Mouse (Mus musculus) layer of hippocampus, adult 8-10 months (tissue): ENCODE measurements around the gene Gpr3. TPM values are rescaled to one million over a fixed set of nuclear protein-coding genes. Genes with fewer than 3 reads are reported as not detected.
A peak's percentile ranks its signal among the peaks of the same experiment; 100 is the strongest.

Experiments used
- DNase-seq, 2 experiments: peaks; one replicate each; pipeline ENCODE4 v3.0.0; 2022; ENCODE audit warnings: low spot score in 2 of 2
- total RNA-seq, 4 experiments: library from RNA; stranded (reverse); gene quantifications; 2 replicates each; pipeline ENCODE4 v1.2.4; 2022

Gene Gpr3
- total RNA-seq, 4 experiments from 2014 or later, result 4.3 to 8.0 (median 6.5) TPM

DNA sequence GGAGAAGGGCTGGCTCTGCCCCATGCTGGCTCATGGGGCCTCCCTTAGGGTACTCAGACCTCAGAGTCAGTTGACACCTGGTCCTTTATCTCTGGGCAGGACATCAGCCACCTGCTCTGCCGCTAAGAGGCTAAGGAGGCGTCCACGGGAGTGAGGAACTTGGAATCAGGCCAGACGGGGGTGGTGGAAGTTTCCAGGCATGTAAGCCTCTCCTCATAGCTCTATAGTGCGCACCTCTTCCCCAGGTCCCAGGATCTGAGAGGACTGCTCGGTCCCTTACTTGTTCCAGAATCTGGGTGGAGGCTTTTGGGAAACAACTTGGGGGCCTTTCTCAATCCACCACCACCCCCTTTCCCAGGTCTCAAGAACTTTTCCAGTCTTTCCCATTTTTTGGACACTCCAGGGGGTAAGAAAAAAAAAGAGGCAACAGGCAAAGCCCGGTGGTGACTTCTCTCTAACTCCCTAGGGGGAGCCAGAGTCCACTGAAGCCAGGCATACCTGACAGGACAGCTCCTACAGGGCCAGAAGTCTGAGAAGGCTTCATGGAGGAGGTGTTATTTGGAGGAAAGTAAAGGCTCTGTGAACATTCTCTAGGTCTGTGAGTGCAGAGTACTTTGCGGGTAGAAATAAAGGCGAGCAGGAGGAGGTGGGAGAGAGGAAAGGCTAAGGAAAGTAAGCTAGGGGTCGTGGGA, 21.1 kb upstream of the Gpr3 start:
- no peak for DNase-seq

DNA sequence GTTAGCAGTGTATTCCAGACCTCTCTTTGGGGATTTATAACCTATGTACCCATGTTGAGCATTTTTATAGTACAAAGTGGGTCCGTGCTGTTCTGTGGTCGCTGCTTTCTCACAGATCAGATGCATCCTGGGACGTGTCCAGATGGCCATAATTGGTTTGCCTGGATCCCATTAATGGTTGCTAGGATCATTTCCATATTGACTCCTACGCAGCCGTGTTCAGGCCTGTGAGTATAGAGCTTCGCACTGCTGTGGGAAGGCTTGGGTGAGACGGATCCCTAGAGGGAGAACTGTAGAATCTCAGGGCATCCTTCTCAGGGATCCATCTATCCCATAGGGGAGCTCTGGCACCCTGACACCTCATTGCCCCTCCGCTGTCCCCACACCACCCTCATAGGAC, 17.2 kb upstream of the Gpr3 start:
- peak in 1 of 2 experiments; percentile 50 for DNase-seq

DNA sequence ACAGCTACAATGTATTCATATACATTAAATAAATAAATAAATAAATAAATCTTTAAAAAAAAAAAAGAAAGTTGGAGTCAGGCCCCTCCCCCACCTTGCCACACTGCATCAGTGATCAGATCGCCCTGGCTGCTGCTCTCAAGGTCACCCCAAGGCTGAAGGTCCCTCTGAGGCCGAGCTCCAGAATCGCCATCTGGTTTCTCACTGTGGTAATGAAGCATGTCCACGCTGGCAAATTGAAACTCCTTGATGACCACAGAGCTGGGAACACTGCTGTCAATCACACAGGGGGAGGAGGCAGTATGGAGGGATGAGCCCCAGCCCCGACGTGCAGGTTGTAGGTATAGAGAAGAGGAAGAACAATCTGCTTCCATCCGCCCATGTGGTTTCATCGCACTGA, 15.3 kb upstream of the Gpr3 start:
- no peak for DNase-seq

DNA sequence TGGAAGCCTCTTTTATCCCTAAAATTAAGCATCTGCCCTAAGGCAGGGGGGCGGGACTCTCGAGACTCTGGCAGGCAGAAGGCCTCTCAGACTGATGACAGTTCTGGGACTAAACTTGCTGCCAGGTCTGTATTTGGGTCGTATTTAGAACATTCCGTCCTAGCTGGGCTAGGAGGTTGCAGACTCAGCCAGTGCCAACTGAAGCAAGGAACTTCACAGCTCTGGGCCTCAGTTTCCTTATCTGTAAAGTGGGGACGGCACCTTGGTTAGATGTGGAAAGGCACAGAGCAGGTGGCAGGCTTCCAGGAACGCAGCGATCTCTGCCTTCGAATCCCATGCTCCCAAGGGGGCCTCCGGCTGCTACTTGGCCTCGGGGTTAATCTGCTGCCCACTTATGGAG, 13.7 kb upstream of the Gpr3 start:
- DNase-seq, result no peak

DNA sequence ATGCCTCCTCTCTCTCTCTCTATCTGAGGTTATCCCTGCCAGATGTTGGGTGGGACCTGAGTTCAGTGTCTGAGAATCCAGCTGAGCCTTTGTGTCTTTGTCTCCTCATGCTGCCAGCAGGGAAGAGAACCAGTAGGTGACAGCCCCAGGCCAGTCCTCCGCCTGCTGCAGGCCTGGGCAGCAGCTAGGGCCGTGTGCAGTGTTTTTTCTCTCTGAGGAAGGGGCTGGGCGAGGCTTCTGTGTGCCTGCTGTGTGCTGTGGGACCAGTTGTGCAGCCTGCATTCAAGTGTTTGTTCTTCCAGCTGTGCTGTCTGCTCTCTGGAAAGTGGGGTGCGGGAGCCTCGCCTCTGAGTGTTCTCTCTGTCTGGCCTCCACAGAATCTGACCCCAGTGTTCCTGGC, 11.5 kb upstream of the Gpr3 start:
- DNase-seq, result no peak

DNA sequence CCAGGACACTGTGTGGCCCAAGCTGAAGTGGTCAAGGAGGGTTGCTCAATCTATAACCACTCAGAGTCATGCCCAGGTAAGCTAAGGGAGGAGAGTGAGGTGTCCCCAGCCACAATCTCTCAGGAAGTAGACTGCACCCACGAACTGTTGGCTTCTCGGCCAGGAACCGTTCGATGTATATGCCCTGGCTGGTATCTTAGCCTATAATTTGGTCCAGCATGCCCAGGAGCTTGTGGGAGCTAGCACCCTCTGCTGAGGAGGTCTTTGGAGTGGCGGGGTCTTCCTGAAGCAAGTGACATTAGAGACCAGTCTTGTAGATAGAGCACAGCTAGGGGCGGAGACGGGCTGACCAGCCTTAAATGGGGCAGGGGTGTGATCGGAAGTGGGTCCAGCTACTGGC, 9.4 kb upstream of the Gpr3 start:
- DNase-seq, result no peak

DNA sequence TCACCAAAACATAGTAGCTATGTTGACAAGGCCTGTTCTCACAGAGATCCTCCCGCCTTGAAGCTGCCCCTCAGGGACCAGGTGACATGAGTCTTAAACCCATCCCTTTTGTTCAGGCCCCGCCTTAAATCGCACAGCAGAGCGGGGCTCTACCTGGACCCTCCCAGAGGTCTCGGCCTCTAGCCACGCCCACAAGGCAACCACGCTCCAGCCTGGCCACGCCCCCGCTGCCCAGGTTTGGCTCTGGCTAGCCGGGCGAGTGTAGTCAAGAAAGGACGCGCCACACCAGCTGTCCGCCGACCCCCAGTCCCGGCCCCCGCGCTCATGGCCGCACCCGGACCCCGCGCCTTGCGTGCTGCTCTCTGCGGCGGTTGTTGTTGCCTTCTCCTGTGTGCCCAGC, 8.3 kb upstream of the Gpr3 start:
- no peak for DNase-seq

DNA sequence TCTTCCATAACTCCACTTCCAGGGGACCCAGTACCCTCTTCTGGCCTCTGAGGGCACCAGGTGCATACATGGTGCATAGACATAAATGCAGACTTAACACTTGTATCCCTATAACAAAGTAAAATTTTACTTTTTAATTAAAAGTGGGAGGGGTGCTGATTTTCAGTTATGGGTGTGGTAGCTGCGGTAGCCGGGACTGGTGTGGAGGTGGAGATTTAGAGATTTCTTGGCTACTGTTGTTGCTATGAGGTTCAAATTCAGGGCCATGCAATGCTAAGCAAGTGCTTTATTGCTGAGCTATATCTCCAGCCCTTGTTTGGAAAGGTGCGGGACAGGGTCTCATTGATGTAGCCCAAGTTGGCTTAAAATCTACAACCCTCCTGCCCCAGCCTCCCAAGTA, 6.4 kb upstream of the Gpr3 start:
- DNase-seq, result no peak

DNA sequence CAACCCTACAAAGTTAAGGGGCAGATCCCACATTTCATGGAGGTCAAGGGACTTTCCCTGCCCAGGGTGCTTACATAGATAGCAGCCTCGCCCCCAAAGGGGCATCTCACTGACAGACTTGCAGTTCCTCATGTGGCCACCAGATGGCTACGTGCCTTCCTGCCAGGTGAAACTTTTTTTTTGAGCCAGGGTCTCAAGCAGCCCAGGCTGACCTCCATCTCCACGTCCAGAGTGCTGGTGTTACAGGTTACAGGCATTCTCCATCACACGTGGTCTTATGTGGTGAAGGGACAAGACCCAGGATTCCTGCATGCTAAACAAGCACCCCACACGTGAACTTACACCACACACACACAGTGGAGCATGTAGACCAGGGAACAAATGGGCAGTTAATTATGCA, 5.3 kb upstream of the Gpr3 start:
- DNase-seq, result peak in 1 of 2 experiments; percentile 34

DNA sequence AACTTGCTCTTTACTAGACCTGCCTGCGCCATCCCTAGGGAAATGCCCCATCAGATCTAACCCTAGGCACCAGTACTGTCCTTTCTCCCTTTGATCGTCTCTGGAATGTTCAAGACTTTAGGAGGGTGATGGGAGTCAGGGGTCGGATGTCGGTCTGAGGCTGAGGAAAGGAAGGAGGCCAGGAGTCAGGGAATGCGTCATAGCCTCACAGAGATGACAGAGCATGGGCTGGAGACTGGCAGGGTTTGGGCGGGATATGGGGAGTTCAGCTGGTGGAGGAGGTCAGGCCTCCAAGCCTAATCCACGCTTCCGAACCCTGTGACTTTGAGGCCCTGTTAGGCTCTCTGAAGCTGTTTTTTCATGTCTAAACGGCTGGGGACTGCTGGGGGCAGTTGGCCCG, 1.3 kb upstream of the Gpr3 start:
- no peak for DNase-seq

DNA sequence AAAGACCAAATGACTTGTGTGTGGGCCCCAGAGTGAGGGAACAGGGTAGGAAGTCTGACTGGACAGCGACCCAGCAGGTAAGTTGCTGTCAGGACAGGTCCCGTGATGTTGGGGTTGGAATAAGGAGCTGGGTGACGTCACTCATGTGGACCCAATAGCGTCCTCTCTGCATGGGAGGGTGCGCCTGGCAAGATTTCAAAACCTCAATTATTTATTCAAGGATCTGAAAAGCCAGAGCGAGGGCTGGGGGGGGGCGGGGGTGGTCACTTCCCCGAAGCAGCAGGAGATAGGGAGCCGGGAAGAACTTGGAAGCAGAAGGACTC, 893 bp upstream of the Gpr3 start:
- DNase-seq, result no peak

DNA sequence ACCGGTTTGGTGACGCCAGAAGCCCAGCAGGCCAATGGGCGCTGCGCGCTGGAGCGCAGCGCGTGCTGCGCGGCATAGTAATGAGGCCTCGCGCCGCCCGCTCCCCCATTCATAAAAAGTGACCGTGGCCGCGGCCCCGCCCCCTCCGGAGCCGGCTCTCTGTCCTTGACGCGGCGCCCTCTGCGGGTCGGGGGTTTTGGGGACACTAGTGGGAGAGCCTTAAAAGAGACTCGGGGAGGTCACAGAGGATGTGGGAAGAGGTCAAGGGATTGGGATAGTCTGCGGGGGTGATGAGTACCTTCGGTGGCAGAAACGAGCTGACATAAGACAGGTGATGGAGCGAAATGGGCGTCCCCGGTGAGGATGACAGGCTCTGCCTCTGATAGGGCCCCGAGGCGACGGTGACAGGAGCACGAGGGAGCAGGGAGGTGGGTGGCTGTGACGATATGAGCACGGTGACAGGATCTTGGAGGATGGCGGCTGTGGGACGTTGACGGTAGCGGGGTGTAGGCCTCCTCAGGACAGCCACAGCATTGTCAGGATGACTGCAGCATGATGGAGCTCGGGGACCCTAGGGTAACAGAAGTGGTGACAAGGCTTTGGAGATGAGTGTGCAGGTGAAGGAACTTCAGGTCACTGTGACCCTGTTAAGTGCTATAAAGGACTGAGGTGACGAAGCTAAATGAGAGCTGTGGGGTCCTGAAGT, 379 bp upstream of the Gpr3 start:
- peak; percentile 67 to 71 for DNase-seq

DNA sequence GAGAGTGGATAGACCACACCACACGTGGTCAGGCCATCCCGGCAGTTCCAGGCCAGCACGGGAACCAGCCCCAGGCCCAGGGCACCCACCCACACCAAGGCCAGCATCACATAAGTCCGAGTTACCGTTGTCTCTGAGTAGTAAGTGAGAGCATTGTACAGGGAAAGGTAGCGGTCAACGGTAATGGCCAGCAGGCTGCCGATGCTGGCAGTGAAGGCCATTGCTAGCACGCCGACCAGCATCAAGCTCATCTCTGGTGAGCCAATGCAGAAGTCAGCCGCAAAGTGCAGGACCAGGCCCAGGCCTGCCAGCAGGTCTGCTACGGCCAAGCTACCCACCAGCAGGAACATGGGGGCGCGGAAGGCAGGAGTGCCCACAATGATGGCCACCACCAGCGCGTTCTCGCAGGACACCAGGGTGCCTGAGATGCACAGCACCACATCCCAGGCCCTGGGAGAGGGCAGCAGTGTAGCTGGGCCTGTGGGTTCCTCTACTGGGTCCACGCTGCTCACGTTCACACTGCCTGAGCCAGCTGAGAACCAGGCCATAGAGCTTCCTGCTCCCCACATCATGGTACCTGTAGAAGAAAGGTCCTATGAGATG, 1.4 kb downstream of the Gpr3 start:
- no peak for DNase-seq

DNA sequence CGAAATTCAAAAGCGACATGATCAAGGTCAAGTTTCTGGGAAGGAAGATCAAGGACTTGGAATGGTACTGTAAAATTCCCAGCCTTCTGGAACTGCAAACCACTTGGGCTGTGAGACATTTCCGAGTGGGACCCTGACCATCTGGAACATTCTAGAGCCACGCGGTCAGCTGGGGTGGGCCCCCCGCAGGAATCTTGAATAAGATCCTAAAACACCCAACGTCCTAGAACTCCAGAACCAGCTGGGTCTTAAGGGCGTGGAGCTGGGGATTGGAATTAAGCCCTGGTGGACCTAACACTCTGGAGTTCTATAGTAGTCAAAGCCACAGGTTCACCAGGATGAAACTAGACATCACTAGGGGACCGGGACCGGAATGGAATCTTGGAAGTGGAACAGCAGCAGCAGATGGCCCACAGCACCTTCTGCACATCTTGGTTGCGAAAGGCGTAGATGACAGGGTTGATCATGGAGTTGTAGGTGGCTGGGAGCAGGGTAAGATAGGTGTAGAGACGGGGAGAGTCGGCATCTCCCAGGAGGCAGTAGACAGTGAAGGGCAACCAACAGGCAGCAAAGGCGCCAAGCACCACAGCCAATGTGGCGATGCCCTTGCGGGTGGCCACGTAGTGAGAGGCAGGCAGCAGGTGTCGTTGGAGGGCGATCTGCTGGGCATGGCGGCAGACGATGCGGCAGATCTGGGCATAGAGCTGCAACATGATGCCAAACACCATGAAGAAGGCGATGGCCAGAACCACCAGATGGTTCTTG, 2.1 kb downstream of the Gpr3 start:
- no peak for DNase-seq

DNA sequence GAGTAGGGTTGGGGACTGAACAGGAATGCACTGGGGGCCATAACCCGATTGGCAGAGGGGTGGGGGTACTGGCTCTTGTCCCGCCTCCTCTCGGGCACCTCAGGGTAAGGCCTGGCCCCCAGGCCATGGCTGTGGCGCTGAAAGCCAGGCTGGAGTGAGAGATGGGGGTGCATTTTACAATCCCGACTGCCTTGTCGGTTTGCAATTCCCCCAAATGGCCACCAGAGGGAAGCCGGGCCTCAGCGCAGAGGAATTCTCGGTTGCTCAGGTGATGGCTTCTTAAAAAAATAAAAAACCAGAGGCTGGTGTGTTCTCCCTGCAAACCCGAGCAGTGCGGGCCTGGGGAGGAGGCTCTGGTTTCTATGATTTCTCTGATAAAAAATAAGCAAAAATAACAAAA, 3.0 kb downstream of the Gpr3 start:
- no peak for DNase-seq

DNA sequence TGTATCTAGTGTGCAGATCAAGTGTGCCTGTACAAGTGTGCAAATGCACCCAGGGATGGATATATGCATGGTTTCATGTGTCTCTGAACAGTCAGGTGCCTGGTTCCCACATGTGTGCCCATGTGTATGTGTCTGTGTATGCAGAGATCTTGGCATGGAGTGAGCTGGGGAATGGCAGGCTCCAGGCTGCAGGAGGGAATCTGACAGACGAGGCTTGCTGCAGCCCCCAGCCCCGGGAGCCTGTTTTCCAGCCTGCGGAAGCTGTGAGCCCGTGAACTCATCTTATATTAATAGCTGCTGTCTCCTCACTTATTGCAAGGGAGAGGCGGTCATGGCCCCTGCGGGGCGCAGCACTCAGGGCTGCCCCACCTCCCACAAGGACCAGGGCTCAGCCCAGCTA, 8.0 kb downstream of the Gpr3 start:
- no peak for DNase-seq

DNA sequence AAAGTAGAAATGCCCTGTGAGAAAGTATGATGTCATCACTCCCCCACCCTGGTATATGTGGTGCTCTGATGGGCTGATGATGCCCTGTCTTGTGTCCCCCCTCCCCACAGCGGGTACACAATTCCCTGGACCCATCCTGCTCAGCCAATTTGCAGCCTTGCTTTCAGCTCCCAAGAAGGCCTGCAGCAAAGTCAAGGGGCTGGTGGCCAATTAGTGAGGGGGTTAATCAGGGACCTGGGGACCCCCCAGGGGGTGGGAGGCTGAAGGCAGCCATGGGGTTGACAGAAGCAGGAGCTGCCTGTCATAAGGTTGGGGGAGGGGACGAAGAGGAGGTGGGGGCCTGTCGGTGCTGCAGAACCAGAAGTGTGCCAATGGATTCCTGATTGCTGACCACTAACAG, 8.7 kb downstream of the Gpr3 start:
- no peak for DNase-seq

DNA sequence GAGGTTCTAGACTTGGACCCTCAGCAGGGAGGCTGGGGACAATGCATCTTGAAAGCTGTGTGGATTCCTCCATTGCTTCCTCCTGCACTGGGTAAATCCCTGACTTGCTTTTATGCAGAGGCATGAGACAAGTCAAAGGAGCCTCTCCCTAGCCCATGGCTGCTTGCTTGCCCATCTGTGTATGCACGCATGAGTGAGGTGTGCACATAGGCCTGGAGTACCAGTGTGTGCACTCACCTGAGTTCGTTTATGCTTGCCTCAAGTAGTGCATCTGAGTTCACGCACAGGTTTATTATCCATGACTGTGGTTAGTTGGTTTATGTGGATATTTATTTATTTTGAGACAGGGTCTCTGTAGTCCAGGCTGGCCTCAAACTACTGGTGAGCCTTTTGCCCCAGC, 10.1 kb downstream of the Gpr3 start:
- DNase-seq, result no peak

DNA sequence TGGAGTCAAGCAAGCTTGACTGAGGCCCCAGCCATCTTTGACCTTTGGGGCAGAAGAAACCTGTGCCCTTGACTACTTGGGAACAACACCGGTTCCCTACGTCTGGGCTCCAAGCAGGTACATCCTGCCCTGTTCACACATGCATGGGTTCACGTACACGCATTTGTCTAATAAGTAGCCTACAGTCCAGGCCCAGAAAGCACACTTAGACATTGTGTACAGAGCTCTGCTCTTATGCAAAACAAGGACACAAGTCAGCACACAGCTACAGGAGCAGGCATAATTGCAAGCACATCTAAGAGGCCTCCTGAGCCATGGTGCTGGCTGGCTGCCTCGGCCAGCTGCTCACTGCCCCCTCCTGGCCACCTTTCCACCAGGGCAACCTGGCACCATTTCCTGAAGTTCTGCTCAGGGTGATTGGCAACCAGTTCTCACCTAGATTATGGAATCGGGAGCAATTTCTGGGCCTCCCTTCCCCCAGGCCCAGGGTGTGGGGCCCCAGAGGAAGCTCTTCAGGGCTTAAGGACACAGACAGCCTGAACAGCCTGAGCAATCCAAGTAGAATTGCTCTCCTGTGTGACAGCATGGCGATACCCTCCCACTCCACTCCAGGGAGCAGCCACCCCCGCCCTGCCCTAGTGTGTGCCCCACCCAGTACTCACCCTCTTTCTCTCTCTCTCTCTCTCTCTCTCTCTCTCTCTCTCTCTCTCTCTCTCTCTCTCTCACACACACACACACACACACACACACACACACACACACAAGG, 11.1 kb downstream of the Gpr3 start:
- peak in 1 of 2 experiments; percentile 38 for DNase-seq

DNA sequence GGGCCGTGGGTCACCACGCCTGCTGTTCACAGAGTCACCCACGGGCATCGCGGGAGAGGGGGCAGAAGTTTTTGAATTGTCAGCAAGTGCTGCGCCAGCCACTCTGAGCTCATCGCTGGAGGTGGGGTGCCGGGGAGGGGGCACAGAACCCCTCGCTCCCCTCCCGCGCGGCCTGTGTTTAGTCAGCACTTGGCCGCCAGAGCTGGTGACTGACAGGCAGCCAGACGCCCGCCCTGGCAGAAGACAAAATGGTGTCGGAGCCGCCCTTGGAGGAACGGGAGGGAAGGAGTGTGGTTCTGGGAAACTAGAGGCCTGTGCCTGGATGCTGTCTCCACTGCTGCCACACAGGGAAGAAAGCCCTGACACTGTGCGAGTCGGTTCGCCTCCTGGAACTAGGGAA, 12.0 kb downstream of the Gpr3 start:
- peak in 1 of 2 experiments; percentile 42 for DNase-seq

DNA sequence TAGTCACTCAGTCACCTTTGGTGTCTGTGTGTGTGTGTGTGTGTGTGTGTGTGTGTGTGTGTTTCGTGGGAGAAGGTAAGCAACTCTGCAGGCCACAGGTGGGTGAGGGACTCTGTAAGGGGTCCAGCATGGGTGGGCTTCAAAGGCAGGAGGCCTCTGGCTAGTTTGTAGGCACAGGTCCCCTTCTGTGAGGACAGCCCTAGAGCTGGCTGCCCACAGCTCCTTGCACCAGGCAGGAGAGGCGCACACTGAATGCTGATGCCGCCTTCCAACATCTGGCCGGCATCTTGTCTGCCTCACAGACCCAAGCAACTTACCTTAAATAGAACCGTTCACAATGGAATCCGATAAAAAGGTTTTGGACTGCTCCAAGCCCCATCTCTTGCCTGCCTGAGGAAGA, 12.6 kb downstream of the Gpr3 start:
- DNase-seq, result no peak
